Mouse (Mus musculus): ENCODE data around the gene Esp24.

GRCm38 (mm10) chr17:39043241-39043640 lies 6.7 kb downstream of the Esp24 start, which contains the start of gene Gm21903:
- no peak for TF ChIP-seq GATA1 (IDR thresholded peaks at IDR 0.05; ENCODE audit: low read length)
- no peak for TF ChIP-seq TAL1 (IDR thresholded peaks at IDR 0.05; ENCODE audit: low read length)

All from erythroblast, embryonic 14.5 days (primary cell).